Mouse (Mus musculus) stomach, embryonic 15.5 days (tissue): ENCODE results near the gene Pkn1. TPM values are rescaled to one million over a fixed set of nuclear protein-coding genes. Genes with fewer than 3 reads are reported as not detected.
A peak's percentile ranks its signal among the peaks of the same experiment; 100 is the strongest.

Experiments
- ATAC-seq: fragments of 200-750 bp; cut with Nextera tagmentation; 2 replicates; pipeline ENCODE4 v1.8.0; 2017; ENCODE audit warnings: low read depth, moderate number of reproducible peaks, moderate TSS enrichment; ENCODE audit not compliant: insufficient read depth, low FRiP score
- H3K27ac ChIP-seq: fragments of 300-500 bp; sonication (generic); 2 replicates; pipeline ENCODE4 v1.5.1; 2015; ENCODE audit warnings: mild to moderate bottlenecking, inconsistent platforms
- H3K27me3 ChIP-seq: fragments of 300-500 bp; sonication (generic); replicated peaks from 2 replicates; pipeline ENCODE4 v1.6.1; 2015; ENCODE audit warnings: inconsistent platforms
- H3K36me3 ChIP-seq: fragments of 300-500 bp; sonication (generic); 2 replicates; pipeline ENCODE4 v1.6.1; 2015; ENCODE audit warnings: inconsistent platforms
- H3K4me1 ChIP-seq: fragments of 300-500 bp; sonication (generic); 2 replicates; pipeline ENCODE4 v1.6.1; 2015; ENCODE audit warnings: inconsistent platforms
- H3K4me2 ChIP-seq: fragments of 300-500 bp; sonication (generic); 2 replicates; pipeline ENCODE4 v1.6.1; 2015; ENCODE audit warnings: mild to moderate bottlenecking, inconsistent platforms
- H3K4me3 ChIP-seq: fragments of 300-500 bp; sonication (generic); replicated peaks from 2 replicates; pipeline ENCODE4 v1.5.1; 2015; ENCODE audit warnings: inconsistent platforms
- H3K9ac ChIP-seq: fragments of 300-500 bp; sonication (generic); 2 replicates; pipeline ENCODE4 v1.6.1; 2015; ENCODE audit warnings: inconsistent platforms
- H3K9me3 ChIP-seq: fragments of 300-500 bp; sonication (generic); 2 replicates; pipeline ENCODE4 v1.6.1; 2016; ENCODE audit warnings: inconsistent platforms
- WGBS: fragments of 180-500 bp; shearing (Covaris S2); methylation state at CpG from one replicate; pipeline ENCODE4 v1.1.7; 2015; 5-methylcytosine and 5-hydroxymethylcytosine counted together
- polyA plus RNA-seq: library from polyadenylated mRNA; unstranded; fragments of >200 nt; fragmentation: Nextera tagmentation; extraction: Ambion mirVana; gene quantifications from 2 replicates; pipeline ENCODE4 v1.2.1, GENCODE M21; 2015

The Pkn1 gene
- polyA plus RNA-seq: 29.2 and 34.8 TPM in 2 replicates

DNA sequence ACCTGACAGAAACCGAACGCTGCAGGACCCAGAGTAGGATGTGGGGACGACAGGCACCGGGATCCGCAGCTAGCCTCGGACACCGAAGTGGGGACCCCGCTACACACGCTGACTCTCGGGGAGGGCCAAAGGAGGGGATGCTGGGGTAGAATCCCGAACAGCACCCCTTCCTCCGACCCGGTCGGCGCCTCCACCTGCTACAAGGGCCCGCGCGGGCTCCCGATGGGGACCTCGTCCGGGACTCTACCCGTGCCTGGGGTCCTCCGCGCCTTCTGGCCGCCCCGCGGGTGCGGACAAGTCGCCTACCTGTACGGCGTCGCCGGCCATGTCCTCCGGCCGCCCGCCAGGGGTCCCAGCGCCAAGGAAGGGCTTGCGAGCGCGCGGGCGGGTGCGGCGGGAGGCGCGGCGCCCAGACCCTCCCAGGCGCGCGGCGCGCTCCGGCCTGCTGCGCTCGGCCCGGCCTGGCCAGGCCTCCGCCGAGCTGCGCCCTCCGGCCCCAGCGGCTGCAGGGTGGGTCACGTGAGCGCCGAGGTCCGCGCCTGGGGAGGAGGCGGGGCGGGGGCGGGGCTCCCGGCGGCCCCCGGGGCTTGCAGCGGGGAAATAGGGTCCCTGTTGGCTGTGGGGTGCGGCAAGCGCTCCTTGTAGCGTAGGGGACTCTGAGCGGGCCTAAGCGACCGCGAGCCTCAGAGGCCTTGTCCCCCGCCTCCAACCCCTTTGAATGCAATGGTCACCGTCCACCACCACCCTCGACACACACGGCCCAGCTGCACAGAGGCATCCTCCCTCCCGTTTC lies at the start of gene Pkn1:
Pkn1 (minus strand) TSS at position 519 of the 793 bp plus-strand sequence.
- H3K27ac ChIP-seq: peak within 1 kb of the TSS; percentile 89
- peak within 1 kb of the TSS; percentile 95 for H3K9ac ChIP-seq
- H3K4me1 ChIP-seq: peaks cover 27% of the 10 kb centered on the region
- under 1% methylated on average over 79 of the region's 85 CpGs for WGBS
- H3K4me3 ChIP-seq: peak within 1 kb of the TSS; percentile 95
- H3K27me3 ChIP-seq: no peaks in the 10 kb centered on the region
- no peaks in the 10 kb centered on the region for H3K36me3 ChIP-seq
- peak; percentile 92 for ATAC-seq
- no peaks in the 10 kb centered on the region for H3K9me3 ChIP-seq
- peak within 1 kb of the TSS; percentile 94 for H3K4me2 ChIP-seq

DNA sequence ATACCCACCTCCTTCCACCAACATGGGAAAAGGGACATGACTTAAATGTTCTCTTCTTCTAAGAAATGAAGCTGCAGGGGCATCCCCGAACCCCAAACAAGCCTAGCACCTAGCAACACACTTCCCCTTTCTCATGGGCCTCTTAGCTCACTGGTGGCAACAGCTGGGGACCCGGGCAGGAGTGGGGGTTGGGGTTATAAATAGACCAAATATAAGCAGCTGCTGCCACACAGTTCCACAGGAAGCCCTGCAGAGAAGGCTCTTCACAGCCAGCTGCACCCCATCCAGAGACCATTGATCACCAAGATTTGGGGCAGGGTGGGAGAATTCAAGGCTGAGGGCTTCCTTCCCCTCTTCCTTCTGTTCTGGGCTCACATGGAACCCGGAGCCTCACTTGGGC lies 49.7 kb upstream of the Pkn1 start:
- Histone ChIP-seq H3K9me3 (no peaks in the 10 kb centered on the region), H3K27me3 (no peaks in the 10 kb centered on the region), H3K4me2 (no peak overlapping the region), H3K36me3 (no peaks in the 10 kb centered on the region), H3K4me1 (peaks cover 15% of the 10 kb centered on the region), H3K27ac (peak overlapping the region; percentile 78), H3K4me3 (no peak overlapping the region), H3K9ac (no peak overlapping the region)
- ATAC-seq: peak; percentile 66; the same call in 1 of the 2 replicates
- WGBS: 25% methylated on average over 3 of the region's 3 CpGs

GRCm38 (mm10) chr8:83747661-83748346 lies 48.8 kb upstream of the Pkn1 start:
- Histone ChIP-seq H3K4me2 (peak overlapping the region; percentile 72), H3K36me3 (no peaks in the 10 kb centered on the region), H3K9ac (no peak overlapping the region; the same call in 1 of the 2 replicates), H3K9me3 (no peaks in the 10 kb centered on the region), H3K4me1 (peaks cover 15% of the 10 kb centered on the region), H3K27ac (peak overlapping the region; percentile 78), H3K27me3 (no peaks in the 10 kb centered on the region), H3K4me3 (peak overlapping the region; percentile 24)
- 3% methylated on average over 28 of the region's 28 CpGs for WGBS
- ATAC-seq: peak; percentile 78

DNA sequence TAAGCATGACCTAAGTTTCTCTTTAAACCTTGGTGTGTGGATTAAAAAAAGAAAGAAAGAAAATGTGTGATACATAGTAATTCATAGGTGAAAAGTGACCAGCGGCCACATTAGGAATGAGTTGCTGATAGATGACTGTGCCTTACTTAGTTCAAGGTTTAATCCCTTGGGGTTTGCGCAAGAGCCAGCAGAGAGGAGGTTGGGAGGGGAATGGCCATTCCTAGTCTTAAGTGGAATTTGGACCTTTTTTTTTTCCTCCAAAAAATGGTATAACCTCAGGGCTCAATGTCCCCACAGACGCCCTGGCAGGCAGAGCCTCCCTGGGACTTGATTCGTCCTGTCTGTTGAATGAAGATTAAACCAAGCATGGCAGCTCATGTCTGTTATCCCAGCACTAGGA lies 45.1 kb upstream of the Pkn1 start:
- peaks cover 34% of the 10 kb centered on the region for H3K4me1 ChIP-seq
- H3K4me3 ChIP-seq: no peak overlapping the region
- H3K36me3 ChIP-seq: no peaks in the 10 kb centered on the region
- no peaks in the 10 kb centered on the region for H3K9me3 ChIP-seq
- no peak for ATAC-seq
- H3K9ac ChIP-seq: no peak overlapping the region
- no peaks in the 10 kb centered on the region for H3K27me3 ChIP-seq
- no peak overlapping the region for H3K27ac ChIP-seq
- 80% methylated on average over 4 of the region's 4 CpGs for WGBS
- H3K4me2 ChIP-seq: no peak overlapping the region

- WGBS: 88% methylated on average over 6 of the region's 6 CpGs
- peaks cover 29% of the 10 kb centered on the region for H3K4me1 ChIP-seq
- no peaks in the 10 kb centered on the region for H3K9me3 ChIP-seq
- no peaks in the 10 kb centered on the region for H3K27me3 ChIP-seq
- no peaks in the 10 kb centered on the region for H3K36me3 ChIP-seq
- H3K4me2 ChIP-seq: no peak overlapping the region
- ATAC-seq: no peak
- no peak overlapping the region for H3K9ac ChIP-seq
- H3K27ac ChIP-seq: no peak overlapping the region
- no peak overlapping the region for H3K4me3 ChIP-seq
Measured at GRCm38 (mm10) chr8:83742968-83743367, 44.0 kb upstream of the Pkn1 start.

DNA sequence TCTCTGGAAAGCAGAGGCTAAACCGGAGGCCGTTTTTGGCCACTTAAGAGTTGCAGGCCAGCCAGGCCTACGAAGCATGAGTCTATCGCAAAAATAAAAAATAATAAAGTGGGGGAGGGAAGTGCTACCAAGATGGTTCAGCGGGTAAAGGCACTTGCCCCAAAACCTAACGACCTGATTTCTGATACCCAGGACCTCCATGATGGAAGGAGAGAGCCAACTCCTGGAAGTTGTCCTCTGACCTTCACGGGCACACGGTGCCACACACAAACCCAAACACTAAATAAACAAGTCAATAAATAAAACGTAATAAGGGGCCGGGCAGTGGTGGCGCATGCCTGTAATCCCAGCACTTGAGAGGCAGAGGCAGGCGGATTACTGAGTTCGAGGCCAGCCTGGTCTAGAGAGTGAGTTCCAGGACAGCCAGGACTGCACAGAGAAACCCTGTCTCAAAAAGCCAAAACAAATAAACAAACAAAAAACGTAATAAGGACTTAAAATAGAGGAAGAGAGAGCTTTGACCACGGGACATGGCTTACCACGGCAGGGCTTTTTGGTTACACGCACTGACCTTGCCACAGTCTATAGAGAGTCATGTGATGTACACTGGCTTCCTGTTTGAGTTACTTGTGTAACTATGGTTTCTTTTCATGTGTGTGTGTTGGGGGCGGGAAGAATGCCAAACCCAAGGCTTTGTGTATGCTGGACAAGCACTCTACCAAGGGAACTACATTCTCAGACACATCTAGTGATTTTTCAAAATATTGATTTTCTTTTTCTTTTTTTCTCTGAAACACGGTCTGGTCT lies 43.1 kb upstream of the Pkn1 start:
- peak overlapping the region; percentile 96; the same call in 1 of the 2 replicates for H3K4me2 ChIP-seq
- WGBS: 77% methylated on average over 19 of the region's 19 CpGs
- H3K27ac ChIP-seq: peak overlapping the region; percentile 82
- H3K4me1 ChIP-seq: peaks cover 32% of the 10 kb centered on the region
- H3K36me3 ChIP-seq: no peaks in the 10 kb centered on the region
- no peaks in the 10 kb centered on the region for H3K27me3 ChIP-seq
- H3K9ac ChIP-seq: no peak overlapping the region
- no peak for ATAC-seq
- no peaks in the 10 kb centered on the region for H3K9me3 ChIP-seq
- peak overlapping the region; percentile 61; the same call in 1 of the 2 replicates for H3K4me3 ChIP-seq

GRCm38 (mm10) chr8:83740976-83741741 lies 42.2 kb upstream of the Pkn1 start, which contains the start of gene Adgre5:
TSS of gene Adgre5 (minus strand) at chr8:83741326.
- 2% methylated on average over 49 of the region's 56 CpGs for WGBS
- H3K4me1 ChIP-seq: peaks cover 32% of the 10 kb centered on the region
- no peaks in the 10 kb centered on the region for H3K9me3 ChIP-seq
- H3K27ac ChIP-seq: peak within 1 kb of the TSS; percentile 82
- H3K9ac ChIP-seq: peak within 1 kb of the TSS; percentile 65
- peak; percentile 68 for ATAC-seq
- H3K4me3 ChIP-seq: peak within 1 kb of the TSS; percentile 61
- peak within 1 kb of the TSS; percentile 96 for H3K4me2 ChIP-seq
- no peaks in the 10 kb centered on the region for H3K27me3 ChIP-seq
- H3K36me3 ChIP-seq: no peaks in the 10 kb centered on the region

DNA sequence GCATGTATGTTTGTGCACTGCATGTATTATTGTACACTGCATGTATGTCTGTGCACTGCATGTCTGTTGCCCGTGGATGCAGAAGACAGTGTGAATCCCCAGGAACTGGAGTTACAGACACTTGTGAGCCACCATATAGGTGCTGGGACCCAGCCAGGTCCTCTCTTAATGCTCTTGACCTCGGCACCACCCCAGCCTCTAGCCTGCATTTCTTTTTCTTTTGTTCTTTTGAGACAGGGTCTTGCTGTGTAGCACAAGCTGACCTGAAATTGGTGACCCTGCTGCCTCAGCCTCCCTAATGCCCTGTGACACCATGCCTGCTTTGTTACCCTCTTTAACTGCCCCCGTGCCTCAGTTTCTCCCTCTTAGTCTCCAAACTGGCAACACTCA lies 41.6 kb upstream of the Pkn1 start:
- ATAC-seq: no peak
- peaks cover 32% of the 10 kb centered on the region for H3K4me1 ChIP-seq
- H3K9ac ChIP-seq: peak overlapping the region; percentile 65
- no peaks in the 10 kb centered on the region for H3K27me3 ChIP-seq
- H3K27ac ChIP-seq: peak overlapping the region; percentile 82
- no peaks in the 10 kb centered on the region for H3K36me3 ChIP-seq
- peak overlapping the region; percentile 96 for H3K4me2 ChIP-seq
- WGBS: 16% methylated on average over 3 of the region's 3 CpGs
- H3K9me3 ChIP-seq: no peaks in the 10 kb centered on the region
- H3K4me3 ChIP-seq: peak overlapping the region; percentile 61

- WGBS: 42% methylated on average over 8 of the region's 8 CpGs
- Histone ChIP-seq H3K27me3 (no peaks in the 10 kb centered on the region), H3K27ac (peak overlapping the region; percentile 69), H3K9ac (no peak overlapping the region), H3K36me3 (no peaks in the 10 kb centered on the region), H3K4me1 (peaks cover 32% of the 10 kb centered on the region), H3K4me2 (peak overlapping the region; percentile 96), H3K9me3 (no peaks in the 10 kb centered on the region), H3K4me3 (peak overlapping the region; percentile 61)
- ATAC-seq: no peak
Measured at GRCm38 (mm10) chr8:83739711-83740468, 40.9 kb upstream of the Pkn1 start.

GRCm38 (mm10) chr8:83738949-83739710 lies 40.2 kb upstream of the Pkn1 start:
- peak; percentile 41; the same call in 1 of the 2 replicates for ATAC-seq
- Histone ChIP-seq H3K4me2 (peak overlapping the region; percentile 96), H3K36me3 (no peaks in the 10 kb centered on the region), H3K9ac (no peak overlapping the region), H3K9me3 (no peaks in the 10 kb centered on the region), H3K4me1 (peaks cover 32% of the 10 kb centered on the region), H3K4me3 (peak overlapping the region; percentile 61), H3K27me3 (no peaks in the 10 kb centered on the region), H3K27ac (peak overlapping the region; percentile 69)
- 55% methylated on average over 10 of the region's 10 CpGs for WGBS
